8 mouse cellular contexts compared by ENCODE assay signal in genomic region chr13:74300925-74301606, GRCm38 (mm10). TPM values are rescaled to one million over a fixed set of nuclear protein-coding genes. Genes with fewer than 3 reads are reported as not detected.
A peak's percentile ranks its signal among the peaks of the same experiment; 100 is the strongest.
DNase-seq lines count a peak whose midpoint lies in the region; ATAC-seq and TF ChIP-seq lines count a peak whose summit lies in the region.

No protein-coding gene starts in this region.

- peak; percentile 69 for DNase-seq in R1 (ENCODE audit: low read depth, low spot score)
- peak; percentile 80 to 83 for DNase-seq in cerebellum, postnatal 14 days
- peak; percentile 42 to 77 for DNase-seq in frontal cortex, postnatal 14 days (ENCODE audit: low spot score in 2 of 2)
- peak; percentile 86 for DNase-seq in hindbrain, postnatal 0 days (ENCODE audit: low spot score)
- peak; percentile 59 for DNase-seq in left cerebral cortex, adult 11 months (ENCODE audit: low spot score)
- peak; percentile 79 for DNase-seq in lung, postnatal 36 days
- peak; percentile 54 for DNase-seq in retina, postnatal 7 days (ENCODE audit: low read depth, low spot score)
- DNase-seq in urinary bladder, adult 2 months (ENCODE audit: low spot score): peak; percentile 52

- peak; percentile 95 for TF ChIP-seq CTCF in hindbrain, postnatal 0 days (IDR thresholded peaks at IDR 0.05; ENCODE audit: low read depth)

- no peaks in the 10 kb centered on the region for H3K27me3 ChIP-seq in hindbrain, postnatal 0 days (ENCODE audit: insufficient read depth, low read length)

- peaks cover 22% of the 10 kb centered on the region for H3K36me3 ChIP-seq in hindbrain, postnatal 0 days (ENCODE audit: insufficient read depth, low read length)

- no peak overlapping the region for H3K4me3 ChIP-seq in hindbrain, postnatal 0 days (ENCODE audit: low read length)

- H3K9me3 ChIP-seq in hindbrain, postnatal 0 days (ENCODE audit: low read length): no peaks in the 10 kb centered on the region

- no peak overlapping the region for H3K27ac ChIP-seq in hindbrain, postnatal 0 days

- H3K4me2 ChIP-seq in hindbrain, postnatal 0 days (ENCODE audit: low read depth, low read length): no peak overlapping the region

- H3K9ac ChIP-seq in hindbrain, postnatal 0 days (replicated peaks; ENCODE audit: low read length): no peak overlapping the region

- WGBS in hindbrain, postnatal 0 days: 39% methylated on average over 4 of the region's 4 CpGs

- H3K4me1 ChIP-seq in hindbrain, postnatal 0 days (ENCODE audit: insufficient read depth, low read length): no peaks in the 10 kb centered on the region

- peak; percentile 86 for ATAC-seq in hindbrain, postnatal 0 days

RNA-seq across cellular contexts. Expression of gene Ahrr, which starts 8.9 kb away (rescaled TPM):
- 0.99 and 3.3 TPM in 2 replicates for total RNA-seq in hindbrain, postnatal 0 days (2014; rRNA removed)
- polyA plus RNA-seq in hindbrain, postnatal 0 days (2015; fragmentation: Nextera tagmentation; extraction: Ambion mirVana): 0.45 and 0.54 TPM in 2 replicates
- polyA plus RNA-seq in urinary bladder, adult 2 months (2012; rRNA removed): 5.1 and 7.6 TPM in 2 replicates

RNA-seq across cellular contexts. Expression of gene Pdcd6, which starts 16.3 kb away (rescaled TPM):
- total RNA-seq in hindbrain, postnatal 0 days (2014; rRNA removed): 96.1 and 129 TPM in 2 replicates
- polyA plus RNA-seq in hindbrain, postnatal 0 days (2015; fragmentation: Nextera tagmentation; extraction: Ambion mirVana): 141 and 147 TPM in 2 replicates
- 137 and 164 TPM in 2 replicates for polyA plus RNA-seq in urinary bladder, adult 2 months (2012; rRNA removed)

RNA-seq across cellular contexts. Expression of gene Sdha, which starts 49.0 kb away (rescaled TPM):
- total RNA-seq in hindbrain, postnatal 0 days (2014; rRNA removed): 84.2 and 91.5 TPM in 2 replicates
- polyA plus RNA-seq in hindbrain, postnatal 0 days (2015; fragmentation: Nextera tagmentation; extraction: Ambion mirVana): 219 and 228 TPM in 2 replicates
- 162 and 174 TPM in 2 replicates for polyA plus RNA-seq in urinary bladder, adult 2 months (2012; rRNA removed)

RNA-seq across cellular contexts. Expression of gene Ccdc127, which starts 49.0 kb away (rescaled TPM):
- 15.2 and 15.6 TPM in 2 replicates for total RNA-seq in hindbrain, postnatal 0 days (2014; rRNA removed)
- 41.0 and 47.3 TPM in 2 replicates for polyA plus RNA-seq in hindbrain, postnatal 0 days (2015; fragmentation: Nextera tagmentation; extraction: Ambion mirVana)
- polyA plus RNA-seq in urinary bladder, adult 2 months (2012; rRNA removed): 22.0 and 29.8 TPM in 2 replicates
